Mouse (Mus musculus) ES-E14 (cell line): ENCODE measurements around the gene Large2. TPM values are rescaled to one million over a fixed set of nuclear protein-coding genes. Genes with fewer than 3 reads are reported as not detected.
"Not testable (repeated sequence)": the region's sequence is repeated elsewhere in the genome, so short reads cannot be mapped to it uniquely, and the experiment has no call there.

ENCODE experiments used
- DNase-seq: peaks from one replicate; pipeline ENCODE4 v3.0.0-alpha.2; 2013; ENCODE audit warnings: low read depth, low spot score
- H3K27ac ChIP-seq: 2 replicates; pipeline ENCODE4 v1.5.1; 2012; ENCODE audit warnings: low read depth, mild to moderate bottlenecking, low read length, moderate library complexity, mixed read lengths; ENCODE audit not compliant: poor library complexity, insufficient read depth, severe bottlenecking
- H3K36me3 ChIP-seq: 2 replicates; pipeline ENCODE4 v1.6.1; 2012; ENCODE audit warnings: mild to moderate bottlenecking, low read length, moderate library complexity, mixed read lengths; ENCODE audit not compliant: control insufficient read depth, poor library complexity, insufficient read depth, severe bottlenecking
- H3K4me1 ChIP-seq, 2 experiments: fragments of 150-350 bp in 1 of 2; sonication (generic) in 1 of 2; 2 replicates each; pipeline ENCODE4 v1.6.1; 2012; ENCODE audit warnings: low read length in 2 of 2, mild to moderate bottlenecking in 1 of 2, mixed read lengths in 1 of 2; ENCODE audit not compliant: control insufficient read depth in 2 of 2, insufficient read depth in 2 of 2, poor library complexity in 1 of 2
- H3K4me3 ChIP-seq, 2 experiments: fragments of 150-350 bp in 1 of 2; sonication (generic) in 1 of 2; 2 replicates each; pipeline ENCODE4 v1.5.1; 2012; ENCODE audit warnings: low read length in 2 of 2, low read depth in 1 of 2, mild to moderate bottlenecking in 1 of 2, mixed read lengths in 1 of 2; ENCODE audit not compliant: insufficient read depth in 1 of 2, poor library complexity in 1 of 2, severe bottlenecking in 1 of 2
- H3K9ac ChIP-seq: 2 replicates; pipeline ENCODE4 v1.6.1; 2012; ENCODE audit warnings: low read depth, mild to moderate bottlenecking, low read length, mixed read lengths; ENCODE audit not compliant: poor library complexity, insufficient read depth, severe bottlenecking
- H3K9me3 ChIP-seq: fragments of 150-350 bp; sonication (generic); 2 replicates; pipeline ENCODE4 v1.6.1; 2012; ENCODE audit warnings: low read depth, mild to moderate bottlenecking, low read length; ENCODE audit not compliant: control insufficient read depth, insufficient read depth
- CHD2 ChIP-seq: IDR thresholded peaks from 2 replicates; pipeline ENCODE4 v1.6.1; 2014; ENCODE audit warnings: mild to moderate bottlenecking, low read depth, low read length, inconsistent platforms
- HCFC1 ChIP-seq: IDR thresholded peaks from 2 replicates; pipeline ENCODE4 v1.6.1; 2012; ENCODE audit warnings: low read length, inconsistent platforms, borderline replicate concordance; ENCODE audit not compliant: insufficient read depth
- MAFK ChIP-seq: IDR thresholded peaks from 2 replicates; pipeline ENCODE4 v1.6.1; 2014; ENCODE audit warnings: mild to moderate bottlenecking, low read depth, low read length, inconsistent platforms; ENCODE audit not compliant: insufficient read depth
- ZC3H11A ChIP-seq: IDR thresholded peaks from 2 replicates; pipeline ENCODE4 v1.6.1; 2012; ENCODE audit warnings: low read depth, mild to moderate bottlenecking, inconsistent platforms, low read length, borderline replicate concordance
- ZNF384 ChIP-seq: IDR thresholded peaks from 2 replicates; pipeline ENCODE4 v1.6.1; 2012; ENCODE audit warnings: low read depth, low read length, inconsistent platforms
- in situ Hi-C, 2 experiments: fragments of 600-800 bp; cut with MboI; formaldehyde crosslinking; loops; one replicate each; pipeline ENCODE4 v1.15.1; 2025; ENCODE audit warnings: low sequenced_read_pairs in 2 of 2, inconsistent platforms in 1 of 2; ENCODE audit not compliant: unreplicated experiment in 2 of 2
- total RNA-seq: library from RNA; depleted of rRNA; stranded (reverse); fragments of 300-350 nt; gene quantifications from 2 replicates; pipeline ENCODE4 v1.2.3, GENCODE M21; 2012

Gene Large2
- total RNA-seq, 1 experiment, result 10.3 TPM

GRCm38 (mm10) chr2:92400682-92401081, 26.0 kb upstream of the Large2 start:
- Histone ChIP-seq H3K9ac (peak overlapping the region; percentile 80), H3K36me3 (peaks cover 12% of the 10 kb centered on the region), H3K4me1 (peaks cover 0 to 3% of the 10 kb centered on the region in 2 experiments; a peak in 1 of 4 replicates), H3K9me3 (no peaks in the 10 kb centered on the region), H3K4me3 (peak overlapping the region; percentile 71 to 85), H3K27ac (no peak overlapping the region)
- in situ Hi-C loops, result no loop called here
- no peak for DNase-seq
- TF ChIP-seq MAFK (no peak), ZC3H11A (no peak), ZNF384 (no peak), CHD2 (no peak), HCFC1 (no peak)

DNA sequence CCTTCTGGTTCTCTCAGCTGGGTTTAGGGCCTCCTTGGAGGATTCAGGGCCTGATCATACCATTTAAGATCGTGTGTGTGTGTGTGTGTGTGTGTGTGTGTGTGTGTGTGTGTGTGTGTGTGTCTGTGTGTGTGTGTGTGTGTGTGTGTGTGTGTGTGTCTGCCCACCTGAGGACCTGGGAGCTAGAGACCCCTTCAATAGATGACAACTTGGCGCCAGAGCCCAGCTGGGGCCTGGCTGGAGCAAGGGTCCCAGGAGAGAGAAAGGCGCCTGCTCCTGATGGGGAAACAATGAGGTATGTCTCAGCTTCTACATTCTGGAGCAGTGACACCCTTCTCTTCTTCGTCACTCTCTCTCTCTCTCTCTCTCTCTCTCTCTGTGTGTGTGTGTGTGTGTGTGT, 25.2 kb upstream of the Large2 start:
- in situ Hi-C loops, H3K9me3 ChIP-seq, H3K4me1 ChIP-seq, DNase-seq, H3K27ac ChIP-seq, H3K9ac ChIP-seq, H3K4me3 ChIP-seq, H3K36me3 ChIP-seq: not testable (repeated sequence)

- TF ChIP-seq HCFC1 (no peak), CHD2 (no peak), ZNF384 (no peak), ZC3H11A (no peak), MAFK (no peak)
- in situ Hi-C loops, result no loop called here
- H3K4me1 ChIP-seq, result peaks cover 0 to 6% of the 10 kb centered on the region in 2 experiments; a peak in 1 of 4 replicates
- H3K9ac ChIP-seq, result no peak overlapping the region
- no peak overlapping the region for H3K4me3 ChIP-seq
- H3K9me3 ChIP-seq, result no peaks in the 10 kb centered on the region
- no peak overlapping the region for H3K27ac ChIP-seq
- no peaks in the 10 kb centered on the region for H3K36me3 ChIP-seq
- no peak for DNase-seq
These were observed 22.8 kb upstream of the Large2 start for GRCm38 (mm10) chr2:92397436-92397835.

- no peaks in the 10 kb centered on the region; the same call in 1 of the 2 replicates for H3K36me3 ChIP-seq
- no peak overlapping the region for H3K27ac ChIP-seq
- TF ChIP-seq ZC3H11A (no peak), ZNF384 (no peak), MAFK (no peak), HCFC1 (no peak), CHD2 (no peak)
- no peaks in the 10 kb centered on the region for H3K9me3 ChIP-seq
- in situ Hi-C loops, result no loop called here
- no peak overlapping the region for H3K4me3 ChIP-seq
- no peak for DNase-seq
- no peak overlapping the region for H3K9ac ChIP-seq
- H3K4me1 ChIP-seq, result peaks cover 0 to 5% of the 10 kb centered on the region in 2 experiments; a peak in 1 of 4 replicates
These were observed 20.9 kb upstream of the Large2 start for GRCm38 (mm10) chr2:92395535-92395934.
